Mouse (Mus musculus) hindbrain, embryonic 15.5 days (tissue): Measurements from ENCODE around the gene Dnajc25. TPM values are rescaled to one million over a fixed set of nuclear protein-coding genes. Genes with fewer than 3 reads are reported as not detected.

Experiments
- ATAC-seq: fragments of 200-750 bp; cut with Nextera tagmentation; 2 replicates; pipeline ENCODE4 v1.8.0; 2017; ENCODE audit warnings: low read depth, moderate number of reproducible peaks, moderate TSS enrichment; ENCODE audit not compliant: low FRiP score
- H3K27ac ChIP-seq: fragments of 300-500 bp; sonication (generic); replicated peaks from 2 replicates; pipeline ENCODE4 v1.5.1; 2015; ENCODE audit warnings: mild to moderate bottlenecking, inconsistent platforms
- H3K27me3 ChIP-seq: fragments of 300-500 bp; sonication (generic); 2 replicates; pipeline ENCODE4 v1.6.1; 2015; ENCODE audit warnings: control low read depth, inconsistent platforms
- H3K36me3 ChIP-seq: fragments of 300-500 bp; sonication (generic); 2 replicates; pipeline ENCODE4 v1.6.1; 2015; ENCODE audit warnings: control low read depth, inconsistent platforms
- H3K4me1 ChIP-seq: fragments of 300-500 bp; sonication (generic); replicated peaks from 2 replicates; pipeline ENCODE4 v1.6.1; 2015; ENCODE audit warnings: control low read depth, inconsistent platforms
- H3K4me2 ChIP-seq: fragments of 300-500 bp; sonication (generic); 2 replicates; pipeline ENCODE4 v1.6.1; 2015; ENCODE audit warnings: moderate library complexity, mild to moderate bottlenecking, inconsistent platforms
- H3K4me3 ChIP-seq: fragments of 300-500 bp; sonication (generic); 2 replicates; pipeline ENCODE4 v1.5.1; 2015; ENCODE audit warnings: mild to moderate bottlenecking, inconsistent platforms
- H3K9ac ChIP-seq: fragments of 300-500 bp; sonication (generic); 2 replicates; pipeline ENCODE4 v1.6.1; 2015; ENCODE audit warnings: inconsistent platforms
- H3K9me3 ChIP-seq: fragments of 300-500 bp; sonication (generic); 2 replicates; pipeline ENCODE4 v1.6.1; 2016; ENCODE audit warnings: control low read depth, inconsistent platforms
- WGBS: fragments of 180-500 bp; shearing (Covaris S2); methylation state at CpG from one replicate; pipeline ENCODE4 v1.1.7; 2015; 5-methylcytosine and 5-hydroxymethylcytosine counted together
- polyA plus RNA-seq: library from polyadenylated mRNA; unstranded; fragments of >200 nt; fragmentation: Nextera tagmentation; extraction: Ambion mirVana; gene quantifications from 2 replicates; pipeline ENCODE4 v1.2.1, GENCODE M21; 2015

Dnajc25 gene
- polyA plus RNA-seq, 1 experiment from 2014 or later: 7.6 TPM

- Histone ChIP-seq H3K36me3 (no peaks in the 10 kb centered on the region), H3K9me3 (no peaks in the 10 kb centered on the region), H3K9ac (no peak overlapping the region), H3K27ac (no peak overlapping the region), H3K4me2 (no peak overlapping the region), H3K27me3 (no peaks in the 10 kb centered on the region), H3K4me3 (no peak overlapping the region), H3K4me1 (peaks cover 24% of the 10 kb centered on the region)
- no peak for ATAC-seq
- WGBS: 88% methylated on average over 5 of the region's 5 CpGs
These were observed 13.1 kb downstream of the Dnajc25 start for GRCm38 (mm10) chr4:59007974-59008373.

GRCm38 (mm10) chr4:59009186-59009585 is 14.3 kb downstream of the Dnajc25 start:
- no peak for ATAC-seq
- Histone ChIP-seq H3K9me3 (no peaks in the 10 kb centered on the region), H3K27ac (no peak overlapping the region), H3K36me3 (no peaks in the 10 kb centered on the region), H3K4me1 (peaks cover 17% of the 10 kb centered on the region), H3K27me3 (no peaks in the 10 kb centered on the region), H3K9ac (no peak overlapping the region), H3K4me3 (no peak overlapping the region), H3K4me2 (no peak overlapping the region)
- WGBS: 97% methylated on average over 7 of the region's 7 CpGs

- ATAC-seq: no peak
- Histone ChIP-seq H3K4me3 (no peak overlapping the region), H3K27me3 (no peaks in the 10 kb centered on the region), H3K36me3 (no peaks in the 10 kb centered on the region), H3K4me1 (peaks cover 12% of the 10 kb centered on the region), H3K4me2 (no peak overlapping the region), H3K9me3 (no peaks in the 10 kb centered on the region), H3K27ac (no peak overlapping the region), H3K9ac (no peak overlapping the region)
- 65% methylated on average over 4 of the region's 4 CpGs for WGBS
These were observed 14.8 kb downstream of the Dnajc25 start for GRCm38 (mm10) chr4:59009696-59010095.

- Histone ChIP-seq H3K9ac (no peak overlapping the region), H3K4me2 (no peak overlapping the region), H3K4me3 (no peak overlapping the region), H3K9me3 (no peaks in the 10 kb centered on the region), H3K27ac (no peak overlapping the region), H3K27me3 (no peaks in the 10 kb centered on the region), H3K36me3 (no peaks in the 10 kb centered on the region), H3K4me1 (no peaks in the 10 kb centered on the region; the same call in 1 of the 2 replicates)
- ATAC-seq: no peak; the same call in 1 of the 2 replicates
- 94% methylated on average over 3 of the region's 3 CpGs for WGBS
These were observed 16.6 kb downstream of the Dnajc25 start for GRCm38 (mm10) chr4:59011446-59011845.

GRCm38 (mm10) chr4:59015181-59015580 is 20.3 kb downstream of the Dnajc25 start:
- Histone ChIP-seq H3K27me3 (no peaks in the 10 kb centered on the region), H3K4me1 (no peaks in the 10 kb centered on the region), H3K36me3 (peaks cover 20% of the 10 kb centered on the region), H3K27ac (no peak overlapping the region), H3K4me3 (no peak overlapping the region), H3K9ac (no peak overlapping the region), H3K9me3 (no peaks in the 10 kb centered on the region), H3K4me2 (no peak overlapping the region)
- ATAC-seq: no peak
- 91% methylated on average over 3 of the region's 3 CpGs for WGBS

GRCm38 (mm10) chr4:59016922-59017321 is 22.1 kb downstream of the Dnajc25 start:
- Histone ChIP-seq H3K27ac (no peak overlapping the region), H3K4me3 (no peak overlapping the region), H3K4me1 (no peaks in the 10 kb centered on the region), H3K36me3 (peaks cover 26% of the 10 kb centered on the region), H3K9ac (no peak overlapping the region), H3K27me3 (no peaks in the 10 kb centered on the region), H3K9me3 (no peaks in the 10 kb centered on the region), H3K4me2 (no peak overlapping the region)
- 92% methylated on average over 2 of the region's 2 CpGs for WGBS
- no peak for ATAC-seq

- H3K4me3 ChIP-seq: peak overlapping the region; percentile 73
- peaks cover 13% of the 10 kb centered on the region for H3K4me1 ChIP-seq
- H3K9ac ChIP-seq: peak overlapping the region; percentile 89
- H3K36me3 ChIP-seq: peaks cover 7% of the 10 kb centered on the region; the same call in 1 of the 2 replicates
- H3K27me3 ChIP-seq: no peaks in the 10 kb centered on the region
- H3K4me2 ChIP-seq: peak overlapping the region; percentile 58
- no peaks in the 10 kb centered on the region for H3K9me3 ChIP-seq
- H3K27ac ChIP-seq: peak overlapping the region; percentile 94
- 77% methylated on average over 10 of the region's 10 CpGs for WGBS
- peak; percentile 28; the same call in 1 of the 2 replicates for ATAC-seq
These were observed 39.6 kb downstream of the Dnajc25 start for GRCm38 (mm10) chr4:59034325-59034917.

- Histone ChIP-seq H3K36me3 (peaks cover 14% of the 10 kb centered on the region), H3K4me2 (peak within 1 kb of the TSS; percentile 58), H3K9ac (peak within 1 kb of the TSS; percentile 89), H3K4me3 (peak within 1 kb of the TSS; percentile 73), H3K9me3 (no peaks in the 10 kb centered on the region), H3K4me1 (peaks cover 13% of the 10 kb centered on the region), H3K27ac (peak within 1 kb of the TSS; percentile 94), H3K27me3 (no peaks in the 10 kb centered on the region)
- peak; percentile 91 for ATAC-seq
- 17% methylated on average over 76 of the region's 76 CpGs for WGBS
These were observed 40.3 kb downstream of the Dnajc25 start, which contains the start of gene Gng10 for GRCm38 (mm10) chr4:59034918-59035785. Gene Gng10, plus strand, starts transcription at chr4:59035088.

GRCm38 (mm10) chr4:59035786-59036350 is 41.0 kb downstream of the Dnajc25 start:
- ATAC-seq: peak; percentile 36
- Histone ChIP-seq H3K4me2 (peak overlapping the region; percentile 58), H3K9me3 (no peaks in the 10 kb centered on the region), H3K9ac (peak overlapping the region; percentile 89), H3K36me3 (peaks cover 21% of the 10 kb centered on the region), H3K27me3 (no peaks in the 10 kb centered on the region), H3K4me1 (peaks cover 13% of the 10 kb centered on the region), H3K4me3 (peak overlapping the region; percentile 73), H3K27ac (peak overlapping the region; percentile 94)
- WGBS: 54% methylated on average over 18 of the region's 18 CpGs

GRCm38 (mm10) chr4:59036490-59037127 is 41.7 kb downstream of the Dnajc25 start:
- Histone ChIP-seq H3K4me2 (peak overlapping the region; percentile 58), H3K27me3 (no peaks in the 10 kb centered on the region), H3K36me3 (peaks cover 24% of the 10 kb centered on the region), H3K9me3 (no peaks in the 10 kb centered on the region), H3K4me3 (no peak overlapping the region; the same call in 1 of the 2 replicates), H3K27ac (no peak overlapping the region), H3K9ac (no peak overlapping the region), H3K4me1 (peaks cover 13% of the 10 kb centered on the region)
- 50% methylated on average over 13 of the region's 13 CpGs for WGBS
- no peak for ATAC-seq

GRCm38 (mm10) chr4:59037525-59037924 is 42.7 kb downstream of the Dnajc25 start:
- Histone ChIP-seq H3K27ac (no peak overlapping the region), H3K4me1 (peaks cover 13% of the 10 kb centered on the region), H3K4me3 (no peak overlapping the region), H3K4me2 (no peak overlapping the region), H3K27me3 (no peaks in the 10 kb centered on the region), H3K9me3 (no peaks in the 10 kb centered on the region), H3K9ac (no peak overlapping the region), H3K36me3 (peaks cover 26% of the 10 kb centered on the region)
- ATAC-seq: no peak
- WGBS: 81% methylated on average over 3 of the region's 3 CpGs
